Mouse (Mus musculus): ENCODE measurements around the gene A730061H03Rik. TPM values are rescaled to one million over a fixed set of nuclear protein-coding genes. Genes with fewer than 3 reads are reported as not detected.

Gene A730061H03Rik
- polyA plus RNA-seq, 1 experiment from 2014 or later, result 1.2 TPM

DNA sequence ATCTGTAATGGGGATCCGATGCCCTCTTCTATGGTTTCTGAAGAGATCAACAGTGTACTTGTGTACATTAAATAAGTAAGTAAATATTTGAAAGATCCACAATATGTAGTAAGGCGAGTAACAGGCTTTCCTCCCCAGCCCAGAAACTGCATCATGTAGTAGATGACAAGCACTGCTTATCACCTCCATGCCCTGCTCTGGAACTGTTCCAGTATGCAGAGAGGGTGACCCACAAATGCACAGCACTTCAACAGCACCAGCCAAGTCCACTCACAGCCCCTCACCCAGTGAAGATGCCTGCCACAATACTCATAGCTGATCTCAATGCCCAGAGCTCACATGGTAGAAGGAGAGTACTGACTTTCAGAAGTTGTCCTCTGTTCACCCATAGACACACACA is 10.4 kb upstream of the A730061H03Rik start:
- WGBS, result 93% methylated on average over 2 of the region's 2 CpGs
- Histone ChIP-seq H3K9me3 (ENCODE audit: low read length) (no peaks in the 10 kb centered on the region), H3K4me1 (ENCODE audit: insufficient read depth, low read length) (peaks cover 7% of the 10 kb centered on the region), H3K4me3 (ENCODE audit: low read length) (no peak overlapping the region), H3K27me3 (ENCODE audit: insufficient read depth, low read length) (no peaks in the 10 kb centered on the region), H3K9ac (replicated peaks; ENCODE audit: low read length) (no peak overlapping the region), H3K27ac (ENCODE audit: low read length) (no peak overlapping the region), H3K36me3 (ENCODE audit: insufficient read depth, low read length) (peaks cover 42% of the 10 kb centered on the region), H3K4me2 (replicated peaks; ENCODE audit: low read depth, low read length) (no peak overlapping the region)
- ATAC-seq (ENCODE audit: low FRiP score, low TSS enrichment), result no peak

DNA sequence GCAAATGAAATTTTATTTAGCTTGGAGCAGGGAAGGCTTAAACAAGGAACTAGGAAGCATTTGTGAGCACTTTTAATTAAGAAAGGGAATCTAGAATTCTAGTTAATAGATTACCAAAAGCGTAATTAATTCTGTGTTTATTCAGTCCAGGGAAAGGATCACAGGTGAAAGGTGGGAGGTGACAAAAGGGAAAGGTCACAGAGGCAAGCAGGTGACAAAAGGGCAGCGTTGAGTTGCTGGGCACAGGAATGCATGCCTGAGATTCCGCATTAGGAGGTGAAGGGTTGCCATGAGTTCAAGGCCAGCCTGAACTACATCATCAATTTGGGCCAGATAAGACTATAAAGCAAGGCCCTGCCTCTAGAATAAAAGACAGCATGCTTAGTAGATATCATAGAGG is 7.3 kb upstream of the A730061H03Rik start:
- H3K27ac ChIP-seq (ENCODE audit: low read length), result no peak overlapping the region
- WGBS, result 83% methylated on average over 3 of the region's 3 CpGs
- H3K36me3 ChIP-seq (ENCODE audit: insufficient read depth, low read length), result peaks cover 60% of the 10 kb centered on the region
- H3K4me2 ChIP-seq (replicated peaks; ENCODE audit: low read depth, low read length), result no peak overlapping the region
- no peak overlapping the region for H3K4me3 ChIP-seq (ENCODE audit: low read length)
- no peak for ATAC-seq (ENCODE audit: low FRiP score, low TSS enrichment)
- no peak overlapping the region for H3K9ac ChIP-seq (replicated peaks; ENCODE audit: low read length)
- H3K9me3 ChIP-seq (ENCODE audit: low read length), result no peaks in the 10 kb centered on the region
- no peaks in the 10 kb centered on the region for H3K27me3 ChIP-seq (ENCODE audit: insufficient read depth, low read length)
- H3K4me1 ChIP-seq (ENCODE audit: insufficient read depth, low read length), result no peaks in the 10 kb centered on the region

DNA sequence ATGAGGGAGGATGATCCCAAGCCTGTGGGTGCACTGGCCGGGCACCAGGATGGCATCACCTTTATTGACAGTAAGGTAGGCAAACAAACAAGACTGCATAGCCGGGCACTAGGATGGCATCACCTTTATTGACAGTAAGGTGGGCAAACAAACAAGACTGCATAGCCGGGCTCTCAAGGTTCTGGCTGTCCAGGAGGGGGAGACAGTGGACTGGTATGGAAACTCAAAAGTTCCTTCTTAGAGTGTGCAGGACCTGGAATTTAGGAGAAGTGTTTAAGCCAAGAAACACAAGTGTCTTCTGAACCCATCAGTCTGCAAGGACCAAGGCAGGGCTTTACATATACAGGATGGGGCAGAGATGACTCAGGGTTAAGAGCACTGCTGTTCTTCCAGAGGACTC is 5.5 kb upstream of the A730061H03Rik start:
- H3K36me3 ChIP-seq (ENCODE audit: insufficient read depth, low read length), result peaks cover 60% of the 10 kb centered on the region

DNA sequence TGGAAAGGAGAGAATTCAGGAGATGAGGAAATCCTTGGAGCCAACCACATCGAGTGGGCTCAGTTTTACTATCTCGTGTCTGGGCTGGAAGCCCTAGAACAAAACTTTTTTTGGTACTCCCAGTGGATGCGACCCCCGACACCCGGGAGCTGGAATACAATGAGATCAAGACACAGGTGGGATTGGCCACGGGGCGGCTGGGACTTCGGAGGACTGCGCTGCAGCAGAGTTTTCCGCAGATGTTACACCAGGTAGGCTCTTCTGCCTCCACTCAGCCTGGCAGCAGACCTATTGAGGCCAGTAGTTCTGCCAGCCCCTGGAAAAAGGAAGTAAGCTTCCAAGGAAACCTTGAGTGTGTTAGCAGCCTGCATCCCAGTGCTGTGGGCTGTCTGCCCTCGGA is 3.0 kb upstream of the A730061H03Rik start:
- no peaks in the 10 kb centered on the region for H3K27me3 ChIP-seq (ENCODE audit: insufficient read depth, low read length)
- H3K4me3 ChIP-seq (ENCODE audit: low read length), result no peak overlapping the region
- H3K27ac ChIP-seq (ENCODE audit: low read length), result no peak overlapping the region
- H3K4me2 ChIP-seq (replicated peaks; ENCODE audit: low read depth, low read length), result no peak overlapping the region
- H3K9ac ChIP-seq (replicated peaks; ENCODE audit: low read length), result no peak overlapping the region
- no peak for ATAC-seq (ENCODE audit: low FRiP score, low TSS enrichment)
- H3K36me3 ChIP-seq (ENCODE audit: insufficient read depth, low read length), result peaks cover 42% of the 10 kb centered on the region
- H3K4me1 ChIP-seq (ENCODE audit: insufficient read depth, low read length), result peaks cover 12% of the 10 kb centered on the region
- H3K9me3 ChIP-seq (ENCODE audit: low read length), result no peaks in the 10 kb centered on the region
- WGBS, result 88% methylated on average over 11 of the region's 11 CpGs

More for the DNA sequence above, 5.5 kb upstream of the A730061H03Rik start:
- no peak overlapping the region for H3K9ac ChIP-seq (replicated peaks; ENCODE audit: low read length)
- H3K4me3 ChIP-seq (ENCODE audit: low read length), result no peak overlapping the region
- no peak overlapping the region for H3K27ac ChIP-seq (ENCODE audit: low read length)
- H3K4me1 ChIP-seq (ENCODE audit: insufficient read depth, low read length), result peaks cover 11% of the 10 kb centered on the region
- WGBS, result 88% methylated on average over 3 of the region's 3 CpGs
- no peak overlapping the region for H3K4me2 ChIP-seq (replicated peaks; ENCODE audit: low read depth, low read length)
- ATAC-seq (ENCODE audit: low FRiP score, low TSS enrichment), result no peak
- no peaks in the 10 kb centered on the region for H3K9me3 ChIP-seq (ENCODE audit: low read length)
- H3K27me3 ChIP-seq (ENCODE audit: insufficient read depth, low read length), result no peaks in the 10 kb centered on the region

DNA sequence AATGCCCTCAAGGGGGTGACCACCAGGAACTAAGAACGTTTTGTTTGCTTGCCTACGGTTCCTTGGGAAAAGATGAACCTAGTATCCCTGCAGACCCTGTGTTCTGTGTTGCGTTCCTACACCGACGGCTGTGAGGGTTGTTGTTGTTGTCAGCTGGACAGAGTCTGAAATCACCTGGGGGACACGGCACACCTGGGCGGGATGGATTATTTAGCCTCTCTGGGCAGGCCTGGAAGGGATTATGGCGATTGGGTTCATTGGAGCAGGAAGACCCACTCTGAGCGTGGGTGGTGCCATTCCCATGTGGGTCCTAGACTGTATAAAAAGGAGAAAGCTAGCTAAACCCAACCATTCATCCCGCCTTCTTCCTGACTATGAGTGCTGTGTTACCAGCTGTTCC is 1.7 kb upstream of the A730061H03Rik start:
- peak overlapping the region; percentile 89 for H3K4me2 ChIP-seq (replicated peaks; ENCODE audit: low read depth, low read length)
- no peak for ATAC-seq (ENCODE audit: low FRiP score, low TSS enrichment)
- H3K9me3 ChIP-seq (ENCODE audit: low read length), result no peaks in the 10 kb centered on the region
- no peaks in the 10 kb centered on the region for H3K27me3 ChIP-seq (ENCODE audit: insufficient read depth, low read length)
- no peak overlapping the region for H3K27ac ChIP-seq (ENCODE audit: low read length)
- H3K36me3 ChIP-seq (ENCODE audit: insufficient read depth, low read length), result peaks cover 30% of the 10 kb centered on the region
- 69% methylated on average over 10 of the region's 10 CpGs for WGBS
- H3K9ac ChIP-seq (replicated peaks; ENCODE audit: low read length), result no peak overlapping the region
- peaks cover 19% of the 10 kb centered on the region for H3K4me1 ChIP-seq (ENCODE audit: insufficient read depth, low read length)
- peak overlapping the region; percentile 52 for H3K4me3 ChIP-seq (ENCODE audit: low read length)

DNA sequence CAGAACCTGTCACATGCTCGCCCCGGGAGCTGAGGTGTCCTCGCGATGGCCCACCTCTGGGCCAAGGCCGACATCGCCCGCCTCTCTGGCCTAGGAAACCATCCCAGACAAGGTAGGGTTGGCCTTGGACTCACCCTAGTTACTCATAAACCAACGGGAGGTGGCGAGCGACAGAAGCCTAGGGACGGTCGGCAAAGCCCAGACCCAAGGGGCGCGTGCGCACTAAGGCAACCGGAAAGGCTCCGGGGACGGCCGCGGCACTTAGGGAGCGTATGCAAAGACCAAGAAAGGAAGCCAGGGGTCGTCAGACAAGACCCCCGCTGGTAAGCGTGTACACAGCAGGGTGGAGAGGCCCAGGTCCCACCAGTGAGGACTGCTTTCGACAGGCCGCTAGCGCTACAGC is 406 bp downstream of the A730061H03Rik start, which contains the start of gene Dcaf11:
TSS of gene Dcaf11 (plus strand) at position 208 of the 403 bp plus-strand sequence.
- ATAC-seq (ENCODE audit: low FRiP score, low TSS enrichment), result peak; percentile 90
- H3K4me1 ChIP-seq (ENCODE audit: insufficient read depth, low read length), result peaks cover 19% of the 10 kb centered on the region
- peak within 1 kb of the TSS; percentile 96 for H3K27ac ChIP-seq (ENCODE audit: low read length)
- H3K4me3 ChIP-seq (ENCODE audit: low read length), result peak within 1 kb of the TSS; percentile 52
- no peaks in the 10 kb centered on the region for H3K27me3 ChIP-seq (ENCODE audit: insufficient read depth, low read length)
- H3K36me3 ChIP-seq (ENCODE audit: insufficient read depth, low read length), result peaks cover 10% of the 10 kb centered on the region; the same call in 1 of the 2 replicates
- peak within 1 kb of the TSS; percentile 73 for H3K9ac ChIP-seq (replicated peaks; ENCODE audit: low read length)
- H3K9me3 ChIP-seq (ENCODE audit: low read length), result no peaks in the 10 kb centered on the region
- peak within 1 kb of the TSS; percentile 89 for H3K4me2 ChIP-seq (replicated peaks; ENCODE audit: low read depth, low read length)
- WGBS, result 0% methylated on average over 27 of the region's 27 CpGs

DNA sequence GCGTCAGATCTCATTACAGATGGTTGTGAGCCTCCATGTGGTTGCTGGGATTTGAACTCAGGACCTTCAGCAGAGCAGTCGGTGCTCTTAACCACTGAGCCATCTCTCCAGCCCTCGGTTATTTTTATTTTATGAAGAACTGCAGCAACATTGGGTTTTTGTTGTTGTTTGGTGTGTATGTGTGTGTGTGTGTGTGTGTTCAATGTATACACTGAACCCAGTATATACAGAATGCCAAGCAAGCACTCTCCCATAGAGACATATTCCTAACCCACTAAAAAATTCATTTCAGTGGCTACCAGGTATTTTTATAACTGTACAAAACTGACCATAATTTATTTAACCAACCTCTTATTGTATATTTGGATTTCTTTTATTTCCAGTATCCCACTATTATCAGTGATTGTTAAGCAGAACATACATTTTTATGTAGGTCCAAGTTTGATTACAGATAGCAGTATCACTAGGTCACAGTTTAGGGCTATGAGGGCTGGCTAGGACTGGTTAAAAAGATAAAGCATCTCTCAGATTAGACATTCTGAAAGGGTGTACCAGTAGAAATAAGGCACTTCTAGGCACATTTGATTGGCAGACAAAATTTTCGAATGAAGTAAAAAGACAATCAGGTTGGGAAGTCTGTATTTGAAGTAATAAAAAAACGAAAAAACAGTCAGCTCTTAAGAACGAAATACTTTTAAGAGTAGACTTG is 1.3 kb downstream of the A730061H03Rik start:
- H3K4me2 ChIP-seq (replicated peaks; ENCODE audit: low read depth, low read length), result peak overlapping the region; percentile 89
- H3K27me3 ChIP-seq (ENCODE audit: insufficient read depth, low read length), result no peaks in the 10 kb centered on the region
- peak overlapping the region; percentile 16; the same call in 1 of the 2 replicates for H3K4me3 ChIP-seq (ENCODE audit: low read length)
- H3K9ac ChIP-seq (replicated peaks; ENCODE audit: low read length), result no peak overlapping the region
- H3K9me3 ChIP-seq (ENCODE audit: low read length), result no peaks in the 10 kb centered on the region
- 0 out of 2 replicates have a peak overlapping the region, but pooled peaks have one; percentile 59 for H3K27ac ChIP-seq (ENCODE audit: low read length)
- H3K4me1 ChIP-seq (ENCODE audit: insufficient read depth, low read length), result peaks cover 19% of the 10 kb centered on the region
- 56% methylated on average over 6 of the region's 6 CpGs for WGBS
- H3K36me3 ChIP-seq (ENCODE audit: insufficient read depth, low read length), result peaks cover under 1% of the 10 kb centered on the region; the same call in 1 of the 2 replicates
- ATAC-seq (ENCODE audit: low FRiP score, low TSS enrichment), result no peak

DNA sequence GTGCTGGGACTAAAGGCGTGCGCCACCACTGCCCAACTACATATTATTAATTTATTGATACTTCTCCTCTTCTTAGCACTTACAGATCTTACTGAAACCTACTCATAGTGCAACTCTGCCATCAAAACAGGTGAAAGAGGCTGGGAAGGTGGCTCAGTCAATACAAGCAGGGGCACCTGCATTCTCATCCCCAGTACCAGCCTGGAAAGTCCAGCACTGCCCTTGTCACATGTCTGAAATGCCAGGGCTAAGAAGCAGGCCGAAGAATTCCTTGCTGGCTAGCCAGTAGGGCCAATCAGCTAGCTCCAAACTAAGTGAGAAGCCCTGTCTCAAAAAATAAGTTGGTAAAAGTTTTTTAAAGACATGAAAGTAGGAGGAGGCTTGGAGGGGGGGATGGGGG is 2.6 kb downstream of the A730061H03Rik start:
- Histone ChIP-seq H3K27me3 (ENCODE audit: insufficient read depth, low read length) (no peaks in the 10 kb centered on the region), H3K9ac (replicated peaks; ENCODE audit: low read length) (no peak overlapping the region), H3K27ac (ENCODE audit: low read length) (peak overlapping the region; percentile 85), H3K4me2 (replicated peaks; ENCODE audit: low read depth, low read length) (no peak overlapping the region), H3K9me3 (ENCODE audit: low read length) (no peaks in the 10 kb centered on the region), H3K4me1 (ENCODE audit: insufficient read depth, low read length) (peaks cover 19% of the 10 kb centered on the region), H3K4me3 (ENCODE audit: low read length) (no peak overlapping the region), H3K36me3 (ENCODE audit: insufficient read depth, low read length) (no peaks in the 10 kb centered on the region)
- no peak for ATAC-seq (ENCODE audit: low FRiP score, low TSS enrichment)
- 75% methylated on average over 3 of the region's 3 CpGs for WGBS

DNA sequence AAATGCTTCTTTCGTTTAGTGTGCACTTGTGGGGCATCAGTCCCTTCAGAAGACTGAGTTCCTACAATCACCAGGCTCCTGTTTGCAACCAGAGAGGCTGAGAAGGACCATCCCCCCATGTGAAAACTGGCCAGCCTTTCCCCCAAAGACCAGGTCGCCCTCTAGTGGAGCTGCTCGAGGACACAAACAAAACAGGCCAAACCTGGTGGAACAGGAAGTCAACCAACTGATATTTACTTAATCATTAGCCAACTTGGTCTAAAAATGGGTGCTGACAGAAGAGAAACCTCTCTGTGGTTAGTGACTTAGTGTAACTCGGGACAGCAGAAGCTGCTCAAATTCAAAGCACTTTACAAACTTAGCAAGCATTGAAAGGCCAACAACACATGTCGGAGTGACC is 3.2 kb downstream of the A730061H03Rik start:
- 24% methylated on average over 5 of the region's 5 CpGs for WGBS
- Histone ChIP-seq H3K4me3 (ENCODE audit: low read length) (no peak overlapping the region), H3K27me3 (ENCODE audit: insufficient read depth, low read length) (no peaks in the 10 kb centered on the region), H3K9ac (replicated peaks; ENCODE audit: low read length) (no peak overlapping the region), H3K4me1 (ENCODE audit: insufficient read depth, low read length) (peaks cover 18% of the 10 kb centered on the region), H3K27ac (ENCODE audit: low read length) (peak overlapping the region; percentile 85), H3K36me3 (ENCODE audit: insufficient read depth, low read length) (no peaks in the 10 kb centered on the region), H3K9me3 (ENCODE audit: low read length) (no peaks in the 10 kb centered on the region), H3K4me2 (replicated peaks; ENCODE audit: low read depth, low read length) (no peak overlapping the region)
- no peak for ATAC-seq (ENCODE audit: low FRiP score, low TSS enrichment)

DNA sequence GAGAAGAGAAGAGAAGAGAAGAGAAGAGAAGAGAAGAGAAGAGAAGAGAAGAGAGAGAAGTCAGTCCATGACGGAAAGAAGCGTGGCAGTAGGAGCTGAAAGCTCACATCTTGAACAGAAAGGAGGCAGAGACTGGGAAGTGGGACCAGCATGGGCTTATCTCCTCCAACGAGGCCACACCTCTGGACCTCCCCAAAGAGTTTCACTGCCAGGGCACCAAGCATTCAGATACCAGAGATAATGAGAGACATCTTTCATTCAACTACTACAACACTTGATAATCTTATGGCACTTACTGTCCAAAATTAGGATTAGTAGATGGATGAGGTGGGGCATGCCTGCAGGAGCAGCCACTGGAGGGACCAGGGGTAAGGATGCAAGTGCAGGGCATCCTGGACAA is 4.4 kb downstream of the A730061H03Rik start:
- H3K27ac ChIP-seq (ENCODE audit: low read length), result no peak overlapping the region
- ATAC-seq (ENCODE audit: low FRiP score, low TSS enrichment), result no peak
- H3K27me3 ChIP-seq (ENCODE audit: insufficient read depth, low read length), result no peaks in the 10 kb centered on the region
- H3K9me3 ChIP-seq (ENCODE audit: low read length), result no peaks in the 10 kb centered on the region
- H3K9ac ChIP-seq (replicated peaks; ENCODE audit: low read length), result no peak overlapping the region
- no peaks in the 10 kb centered on the region for H3K36me3 ChIP-seq (ENCODE audit: insufficient read depth, low read length)
- H3K4me1 ChIP-seq (ENCODE audit: insufficient read depth, low read length), result peaks cover 7% of the 10 kb centered on the region; the same call in 1 of the 2 replicates
- WGBS, result 90% methylated on average over 3 of the region's 3 CpGs
- no peak overlapping the region for H3K4me2 ChIP-seq (replicated peaks; ENCODE audit: low read depth, low read length)
- H3K4me3 ChIP-seq (ENCODE audit: low read length), result no peak overlapping the region

Data from kidney, embryonic 16.5 days (tissue).